Mouse (Mus musculus): Measurements from ENCODE around the gene Slc29a2. TPM values are rescaled to one million over a fixed set of nuclear protein-coding genes. Genes with fewer than 3 reads are reported as not detected.
A peak's percentile ranks its signal among the peaks of the same experiment; 100 is the strongest.

Slc29a2 gene
- polyA plus RNA-seq, 1 experiment from 2014 or later, result 7.3 TPM

- peaks cover 20% of the 10 kb centered on the region for H3K27me3 ChIP-seq (ENCODE audit: low read depth, poor library complexity, severe bottlenecking)
- H3K4me1 ChIP-seq, result peaks cover 11% of the 10 kb centered on the region
- H3K27ac ChIP-seq, result no peak overlapping the region
- 72% methylated on average over 4 of the region's 4 CpGs for WGBS
- no peaks in the 10 kb centered on the region for H3K36me3 ChIP-seq
- no peak overlapping the region for H3K4me3 ChIP-seq
- H3K9me3 ChIP-seq (replicated peaks), result no peaks in the 10 kb centered on the region
- no peak for DNase-seq (ENCODE audit: low spot score)
Observed at GRCm38 (mm10) chr19:5004925-5005324, 18.7 kb upstream of the Slc29a2 start.

GRCm38 (mm10) chr19:5013138-5013537 lies 10.5 kb upstream of the Slc29a2 start:
- Histone ChIP-seq H3K9me3 (replicated peaks) (no peaks in the 10 kb centered on the region), H3K27me3 (ENCODE audit: low read depth, poor library complexity, severe bottlenecking) (no peaks in the 10 kb centered on the region)
- 73% methylated on average over 8 of the region's 8 CpGs for WGBS

GRCm38 (mm10) chr19:5014961-5015398 lies 8.7 kb upstream of the Slc29a2 start:
- Histone ChIP-seq H3K27me3 (ENCODE audit: low read depth, poor library complexity, severe bottlenecking) (no peaks in the 10 kb centered on the region), H3K27ac (no peak overlapping the region), H3K4me3 (no peak overlapping the region), H3K9me3 (replicated peaks) (no peaks in the 10 kb centered on the region), H3K4me1 (peaks cover 10% of the 10 kb centered on the region), H3K36me3 (no peaks in the 10 kb centered on the region)
- 24% methylated on average over 8 of the region's 8 CpGs for WGBS
- DNase-seq (ENCODE audit: low spot score), result peak; percentile 50

More at GRCm38 (mm10) chr19:5013138-5013537, 10.5 kb upstream of the Slc29a2 start:
- Histone ChIP-seq H3K27ac (no peak overlapping the region), H3K4me3 (no peak overlapping the region), H3K4me1 (peaks cover 10% of the 10 kb centered on the region), H3K36me3 (no peaks in the 10 kb centered on the region)
- no peak for DNase-seq (ENCODE audit: low spot score)

GRCm38 (mm10) chr19:5016221-5016742 lies 7.4 kb upstream of the Slc29a2 start:
- peak; percentile 48 for DNase-seq (ENCODE audit: low spot score)
- H3K27ac ChIP-seq, result peak overlapping the region; percentile 50

GRCm38 (mm10) chr19:5016782-5017181 lies 6.9 kb upstream of the Slc29a2 start:
- H3K9me3 ChIP-seq (replicated peaks), result no peaks in the 10 kb centered on the region
- H3K4me3 ChIP-seq, result peak overlapping the region; percentile 21; the same call in 1 of the 2 replicates
- H3K27ac ChIP-seq, result peak overlapping the region; percentile 50
- peak; percentile 85 for DNase-seq (ENCODE audit: low spot score)
- peaks cover 10% of the 10 kb centered on the region for H3K4me1 ChIP-seq
- no peaks in the 10 kb centered on the region for H3K36me3 ChIP-seq
- no peaks in the 10 kb centered on the region for H3K27me3 ChIP-seq (ENCODE audit: low read depth, poor library complexity, severe bottlenecking)
- 23% methylated on average over 12 of the region's 12 CpGs for WGBS

More at GRCm38 (mm10) chr19:5016221-5016742, 7.4 kb upstream of the Slc29a2 start:
- Histone ChIP-seq H3K9me3 (replicated peaks) (no peaks in the 10 kb centered on the region), H3K27me3 (ENCODE audit: low read depth, poor library complexity, severe bottlenecking) (no peaks in the 10 kb centered on the region), H3K4me1 (peaks cover 10% of the 10 kb centered on the region), H3K4me3 (peak overlapping the region; percentile 21; the same call in 1 of the 2 replicates), H3K36me3 (no peaks in the 10 kb centered on the region)
- WGBS, result 42% methylated on average over 10 of the region's 10 CpGs

GRCm38 (mm10) chr19:5017611-5018010 lies 6.0 kb upstream of the Slc29a2 start:
- Histone ChIP-seq H3K27ac (no peak overlapping the region), H3K4me3 (no peak overlapping the region), H3K36me3 (no peaks in the 10 kb centered on the region), H3K4me1 (peaks cover 10% of the 10 kb centered on the region), H3K27me3 (ENCODE audit: low read depth, poor library complexity, severe bottlenecking) (no peaks in the 10 kb centered on the region), H3K9me3 (replicated peaks) (no peaks in the 10 kb centered on the region)
- no peak for DNase-seq (ENCODE audit: low spot score)
- 91% methylated on average over 4 of the region's 4 CpGs for WGBS

GRCm38 (mm10) chr19:5018191-5018590 lies 5.5 kb upstream of the Slc29a2 start:
- no peaks in the 10 kb centered on the region for H3K27me3 ChIP-seq (ENCODE audit: low read depth, poor library complexity, severe bottlenecking)
- no peak overlapping the region for H3K27ac ChIP-seq
- 86% methylated on average over 3 of the region's 3 CpGs for WGBS
- no peaks in the 10 kb centered on the region for H3K9me3 ChIP-seq (replicated peaks)
- peaks cover 10% of the 10 kb centered on the region for H3K4me1 ChIP-seq
- DNase-seq (ENCODE audit: low spot score), result no peak
- H3K4me3 ChIP-seq, result no peak overlapping the region
- H3K36me3 ChIP-seq, result no peaks in the 10 kb centered on the region

GRCm38 (mm10) chr19:5021416-5021815 lies 2.2 kb upstream of the Slc29a2 start:
- Histone ChIP-seq H3K4me1 (peaks cover 16% of the 10 kb centered on the region), H3K9me3 (replicated peaks) (no peaks in the 10 kb centered on the region), H3K36me3 (peaks cover 6% of the 10 kb centered on the region), H3K4me3 (no peak overlapping the region), H3K27me3 (ENCODE audit: low read depth, poor library complexity, severe bottlenecking) (no peaks in the 10 kb centered on the region), H3K27ac (no peak overlapping the region)
- no peak for DNase-seq (ENCODE audit: low spot score)
- 88% methylated on average over 2 of the region's 2 CpGs for WGBS

- DNase-seq (ENCODE audit: low spot score), result no peak
- peaks cover 12% of the 10 kb centered on the region for H3K4me1 ChIP-seq
- H3K4me3 ChIP-seq, result no peak overlapping the region
- H3K9me3 ChIP-seq (replicated peaks), result no peaks in the 10 kb centered on the region
- no peak overlapping the region for H3K27ac ChIP-seq
- H3K36me3 ChIP-seq, result peaks cover 53% of the 10 kb centered on the region
- H3K27me3 ChIP-seq (ENCODE audit: low read depth, poor library complexity, severe bottlenecking), result no peaks in the 10 kb centered on the region
- 92% methylated on average over 8 of the region's 8 CpGs for WGBS
Observed at GRCm38 (mm10) chr19:5026111-5026510, 2.5 kb downstream of the Slc29a2 start.

GRCm38 (mm10) chr19:5032686-5033085 lies 9.0 kb downstream of the Slc29a2 start:
- H3K4me3 ChIP-seq, result no peak overlapping the region
- no peaks in the 10 kb centered on the region for H3K27me3 ChIP-seq (ENCODE audit: low read depth, poor library complexity, severe bottlenecking)
- H3K9me3 ChIP-seq (replicated peaks), result no peaks in the 10 kb centered on the region
- H3K27ac ChIP-seq, result no peak overlapping the region
- 86% methylated on average over 3 of the region's 3 CpGs for WGBS
- H3K36me3 ChIP-seq, result peaks cover 53% of the 10 kb centered on the region
- DNase-seq (ENCODE audit: low spot score), result no peak
- peaks cover 8% of the 10 kb centered on the region for H3K4me1 ChIP-seq

GRCm38 (mm10) chr19:5036577-5036976 lies 12.9 kb downstream of the Slc29a2 start:
- no peaks in the 10 kb centered on the region for H3K27me3 ChIP-seq (ENCODE audit: low read depth, poor library complexity, severe bottlenecking)
- peaks cover 14% of the 10 kb centered on the region for H3K36me3 ChIP-seq
- no peak overlapping the region for H3K27ac ChIP-seq
- no peaks in the 10 kb centered on the region for H3K9me3 ChIP-seq (replicated peaks)
- peaks cover 35% of the 10 kb centered on the region for H3K4me1 ChIP-seq
- WGBS, result 82% methylated on average over 4 of the region's 4 CpGs
- DNase-seq (ENCODE audit: low spot score), result no peak
- H3K4me3 ChIP-seq, result no peak overlapping the region

GRCm38 (mm10) chr19:5037678-5038571 lies 14.3 kb downstream of the Slc29a2 start:
- Histone ChIP-seq H3K36me3 (peaks cover 5% of the 10 kb centered on the region), H3K9me3 (replicated peaks) (no peaks in the 10 kb centered on the region), H3K4me3 (peak overlapping the region; percentile 91), H3K27ac (peak overlapping the region; percentile 94), H3K4me1 (peaks cover 46% of the 10 kb centered on the region), H3K27me3 (ENCODE audit: low read depth, poor library complexity, severe bottlenecking) (no peaks in the 10 kb centered on the region)
- 6% methylated on average over 32 of the region's 32 CpGs for WGBS
- DNase-seq (ENCODE audit: low spot score), result peak; percentile 91

GRCm38 (mm10) chr19:5038709-5039156 lies 15.1 kb downstream of the Slc29a2 start, which contains the start of the genes B4gat1 and AC124502.3:
Gene B4gat1, plus strand, starts transcription at chr19:5038826.
Gene AC124502.3, plus strand, starts transcription at chr19:5038891.
- no peaks in the 10 kb centered on the region for H3K9me3 ChIP-seq (replicated peaks)
- H3K27ac ChIP-seq, result peak within 1 kb of the TSS; percentile 94
- no peaks in the 10 kb centered on the region for H3K27me3 ChIP-seq (ENCODE audit: low read depth, poor library complexity, severe bottlenecking)
- WGBS, result 0% methylated on average over 44 of the region's 44 CpGs
- H3K36me3 ChIP-seq, result peaks cover 7% of the 10 kb centered on the region
- peak within 1 kb of the TSS; percentile 91 for H3K4me3 ChIP-seq
- peak; percentile 90 for DNase-seq (ENCODE audit: low spot score)
- peaks cover 46% of the 10 kb centered on the region for H3K4me1 ChIP-seq

All from limb, embryonic 10.5 days (tissue).